Mouse (Mus musculus) forebrain, embryonic 12.5 days (tissue): ENCODE data around the gene Fgr. TPM values are rescaled to one million over a fixed set of nuclear protein-coding genes. Genes with fewer than 3 reads are reported as not detected.

ENCODE experiments used
- ATAC-seq: fragments of 200-750 bp; cut with Nextera tagmentation; 2 replicates; pipeline ENCODE4 v1.8.0; 2017; ENCODE audit warnings: moderate TSS enrichment; ENCODE audit not compliant: low FRiP score
- H3K27ac ChIP-seq: fragments of 300-500 bp; sonication (generic); 2 replicates; pipeline ENCODE4 v1.5.1; 2016; ENCODE audit warnings: mild to moderate bottlenecking
- H3K27me3 ChIP-seq: fragments of 300-500 bp; sonication (generic); 2 replicates; pipeline ENCODE4 v1.6.1; 2016; ENCODE audit warnings: mild to moderate bottlenecking
- H3K36me3 ChIP-seq: fragments of 300-500 bp; sonication (generic); replicated peaks from 2 replicates; pipeline ENCODE4 v1.6.1; 2016; ENCODE audit warnings: mild to moderate bottlenecking
- H3K4me1 ChIP-seq: fragments of 300-500 bp; sonication (generic); 2 replicates; pipeline ENCODE4 v1.6.1; 2016
- H3K4me2 ChIP-seq: fragments of 300-500 bp; sonication (generic); 2 replicates; pipeline ENCODE4 v1.6.1; 2016; ENCODE audit warnings: mild to moderate bottlenecking, moderate library complexity
- H3K4me3 ChIP-seq: fragments of 300-500 bp; sonication (generic); replicated peaks from 2 replicates; pipeline ENCODE4 v1.5.1; 2016; ENCODE audit warnings: mild to moderate bottlenecking
- H3K9ac ChIP-seq: fragments of 300-500 bp; sonication (generic); 2 replicates; pipeline ENCODE4 v1.6.1; 2016; ENCODE audit warnings: mild to moderate bottlenecking
- H3K9me3 ChIP-seq: fragments of 300-500 bp; sonication (generic); 2 replicates; pipeline ENCODE4 v1.6.1; 2016
- WGBS: fragments of 180-500 bp; shearing (Covaris S2); methylation state at CpG from one replicate; pipeline ENCODE4 v1.1.7; 2016; 5-methylcytosine and 5-hydroxymethylcytosine counted together
- polyA plus RNA-seq: library from polyadenylated mRNA; unstranded; fragments of >200 nt; fragmentation: Nextera tagmentation; extraction: Ambion mirVana; gene quantifications from 2 replicates; pipeline ENCODE4 v1.2.1, GENCODE M21; 2016

Gene Fgr
- polyA plus RNA-seq, 1 experiment from 2014 or later: 0.20 TPM

GRCm38 (mm10) chr4:133046691-133047352 is 72.9 kb downstream of the Fgr start:
- H3K4me1 ChIP-seq: peaks cover 100% of the 10 kb centered on the region
- no peak overlapping the region for H3K4me3 ChIP-seq
- no peaks in the 10 kb centered on the region for H3K36me3 ChIP-seq
- H3K27ac ChIP-seq: peak overlapping the region; percentile 88
- peak; percentile 47 for ATAC-seq
- H3K27me3 ChIP-seq: peaks cover 11% of the 10 kb centered on the region
- no peaks in the 10 kb centered on the region for H3K9me3 ChIP-seq
- WGBS: 27% methylated on average over 12 of the region's 12 CpGs
- peak overlapping the region; percentile 28 for H3K4me2 ChIP-seq
- H3K9ac ChIP-seq: 0 out of 2 replicates have a peak overlapping the region, but pooled peaks have one; percentile 39

GRCm38 (mm10) chr4:133047353-133048105 is 73.6 kb downstream of the Fgr start:
- Histone ChIP-seq H3K4me3 (peak overlapping the region; percentile 5; the same call in 1 of the 2 replicates), H3K27ac (peak overlapping the region; percentile 88), H3K9ac (peak overlapping the region; percentile 39; the same call in 1 of the 2 replicates), H3K27me3 (peaks cover 10% of the 10 kb centered on the region; the same call in 1 of the 2 replicates), H3K4me1 (peaks cover 100% of the 10 kb centered on the region), H3K36me3 (no peaks in the 10 kb centered on the region), H3K4me2 (peak overlapping the region; percentile 28), H3K9me3 (no peaks in the 10 kb centered on the region)
- WGBS: 7% methylated on average over 15 of the region's 16 CpGs
- ATAC-seq: peak; percentile 57

DNA sequence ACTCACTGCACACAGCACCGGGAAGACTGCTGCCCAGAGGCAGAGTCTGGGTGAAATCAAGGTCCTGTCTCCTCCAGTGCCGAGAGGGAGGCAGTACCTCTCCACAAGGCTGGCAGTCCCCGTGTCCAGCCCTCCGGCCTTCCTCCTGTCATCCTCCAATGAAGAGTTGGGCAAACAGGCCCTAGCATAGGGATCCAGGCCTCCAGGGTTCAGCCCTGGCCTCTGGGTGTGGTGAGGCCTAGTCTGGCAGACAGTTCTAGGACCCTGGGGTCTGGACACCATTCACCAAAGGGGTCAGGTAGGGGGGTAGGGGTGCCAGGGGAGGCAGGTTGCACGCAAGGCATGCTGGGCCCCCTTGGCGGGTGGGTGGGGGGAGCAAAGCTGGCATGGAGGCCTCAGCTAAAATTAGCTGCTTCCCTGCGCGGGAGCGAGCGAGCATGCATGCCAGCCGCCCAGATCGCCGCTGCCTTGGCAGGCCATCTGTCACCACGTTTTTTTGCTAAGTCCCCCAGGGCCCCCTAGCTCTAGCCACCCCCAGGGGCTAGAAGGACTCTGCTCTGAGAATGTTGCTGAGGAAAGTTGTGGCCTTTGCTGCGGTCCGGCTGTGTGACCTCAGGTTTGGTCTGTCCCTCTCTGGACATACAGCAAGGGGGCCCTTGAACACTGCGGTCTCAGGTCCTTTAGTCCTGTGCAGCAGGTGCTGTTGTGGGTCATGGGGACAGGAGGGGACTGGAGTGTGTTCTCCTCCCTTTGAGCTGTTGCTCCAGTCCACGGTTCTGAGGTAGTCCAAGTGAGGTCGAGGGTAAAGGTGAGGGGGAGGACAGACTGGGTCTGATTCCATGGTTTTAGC is 75.4 kb downstream of the Fgr start:
- ATAC-seq: no peak
- peaks cover 9% of the 10 kb centered on the region; the same call in 1 of the 2 replicates for H3K27me3 ChIP-seq
- no peaks in the 10 kb centered on the region for H3K9me3 ChIP-seq
- no peak overlapping the region for H3K4me3 ChIP-seq
- WGBS: 70% methylated on average over 19 of the region's 19 CpGs
- no peak overlapping the region for H3K4me2 ChIP-seq
- H3K9ac ChIP-seq: no peak overlapping the region
- H3K27ac ChIP-seq: peak overlapping the region; percentile 61
- peaks cover 90% of the 10 kb centered on the region for H3K4me1 ChIP-seq
- H3K36me3 ChIP-seq: no peaks in the 10 kb centered on the region

DNA sequence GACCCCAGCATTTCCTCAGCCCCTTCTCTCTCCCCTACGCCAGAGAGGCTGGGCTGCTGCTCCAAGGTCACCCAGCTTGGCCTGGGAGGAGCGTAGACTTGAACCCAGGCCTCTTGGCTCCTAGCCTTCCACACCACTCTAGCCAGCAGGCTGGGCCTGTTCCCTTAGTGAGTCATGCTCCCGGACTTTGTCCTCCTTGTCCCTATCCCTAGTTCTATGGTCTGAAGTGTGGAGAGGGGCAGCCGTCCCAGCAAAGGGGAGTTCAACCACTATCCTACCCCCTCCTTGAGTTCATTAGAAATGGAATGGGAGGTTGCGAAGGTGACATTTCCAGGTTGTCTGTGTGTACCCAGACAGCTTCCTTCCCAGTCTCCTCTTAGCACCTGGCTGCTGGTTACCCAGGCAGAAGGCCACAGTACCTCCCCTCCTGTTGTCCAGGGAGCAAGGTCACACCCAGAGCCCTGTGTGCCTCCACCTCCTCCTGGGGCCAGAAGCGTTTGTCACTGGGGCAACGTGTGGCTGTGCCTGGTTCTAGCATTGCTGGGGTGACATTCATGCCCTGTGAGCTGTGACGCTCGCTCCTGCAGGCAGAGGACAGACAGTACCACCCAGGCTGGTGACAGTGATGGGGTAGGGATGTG is 76.4 kb downstream of the Fgr start:
- no peak overlapping the region for H3K27ac ChIP-seq
- WGBS: 72% methylated on average over 9 of the region's 9 CpGs
- ATAC-seq: no peak
- no peak overlapping the region for H3K9ac ChIP-seq
- H3K4me3 ChIP-seq: no peak overlapping the region
- peaks cover 84% of the 10 kb centered on the region for H3K4me1 ChIP-seq
- no peak overlapping the region for H3K4me2 ChIP-seq
- no peaks in the 10 kb centered on the region for H3K27me3 ChIP-seq
- H3K9me3 ChIP-seq: no peaks in the 10 kb centered on the region
- H3K36me3 ChIP-seq: peaks cover 4% of the 10 kb centered on the region; the same call in 1 of the 2 replicates

DNA sequence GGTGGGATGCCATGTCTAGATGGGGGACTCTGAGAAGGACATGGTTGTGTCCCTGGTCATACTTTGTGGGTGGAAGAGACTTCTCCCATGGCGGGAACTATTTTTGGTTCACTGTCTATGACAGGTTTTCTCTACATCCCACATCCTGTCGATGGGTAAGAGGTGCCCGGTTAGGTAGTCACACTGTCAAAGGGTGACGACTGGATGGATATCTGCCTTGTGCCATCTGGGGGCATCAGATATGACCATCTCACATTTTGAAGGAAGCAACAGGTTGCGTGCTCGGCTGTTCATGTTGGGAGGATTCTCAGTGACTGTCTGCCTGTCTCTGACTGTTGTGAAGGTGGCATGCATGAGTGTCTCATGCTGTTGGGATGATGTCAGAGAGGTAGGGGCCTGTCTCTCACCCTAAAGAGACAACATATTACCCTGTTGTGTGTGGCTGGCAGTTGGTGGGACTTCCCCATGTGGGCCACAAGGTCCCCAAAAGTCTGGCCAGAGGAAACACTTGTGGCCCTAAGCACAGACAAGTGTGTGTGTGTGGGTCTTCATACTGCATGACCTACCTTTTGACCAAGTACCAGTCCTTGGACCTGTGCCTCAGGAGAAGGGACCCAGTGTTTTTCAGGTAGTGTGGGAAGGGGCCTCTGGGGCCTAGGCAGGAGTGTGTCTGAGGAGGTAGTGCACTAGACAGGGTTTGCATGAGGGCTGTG is 77.1 kb downstream of the Fgr start:
- ATAC-seq: no peak
- no peak overlapping the region for H3K27ac ChIP-seq
- H3K4me2 ChIP-seq: 0 out of 2 replicates have a peak overlapping the region, but pooled peaks have one; percentile 10
- peaks cover 7% of the 10 kb centered on the region; the same call in 1 of the 2 replicates for H3K36me3 ChIP-seq
- no peak overlapping the region for H3K4me3 ChIP-seq
- 93% methylated on average over 6 of the region's 6 CpGs for WGBS
- H3K27me3 ChIP-seq: no peaks in the 10 kb centered on the region
- no peaks in the 10 kb centered on the region for H3K9me3 ChIP-seq
- peaks cover 84% of the 10 kb centered on the region for H3K4me1 ChIP-seq
- peak overlapping the region; percentile 40 for H3K9ac ChIP-seq

GRCm38 (mm10) chr4:133051550-133051865 is 77.6 kb downstream of the Fgr start:
- H3K4me3 ChIP-seq: no peak overlapping the region
- H3K27ac ChIP-seq: peak overlapping the region; percentile 66
- H3K36me3 ChIP-seq: peaks cover 7% of the 10 kb centered on the region; the same call in 1 of the 2 replicates
- no peaks in the 10 kb centered on the region for H3K9me3 ChIP-seq
- peak overlapping the region; percentile 40 for H3K9ac ChIP-seq
- H3K4me1 ChIP-seq: peaks cover 84% of the 10 kb centered on the region
- ATAC-seq: no peak
- WGBS: 32% methylated on average over 14 of the region's 14 CpGs
- H3K4me2 ChIP-seq: 0 out of 2 replicates have a peak overlapping the region, but pooled peaks have one; percentile 10
- no peaks in the 10 kb centered on the region for H3K27me3 ChIP-seq

Other genes starting within 250 kb of the Fgr start
- 4.0 and 5.4 TPM in 2 replicates for gene Xkr8, start 241.5 kb upstream of the Fgr start, polyA plus RNA-seq
- 3.2 and 4.1 TPM in 2 replicates for gene Smpdl3b, start 216.8 kb upstream of the Fgr start, polyA plus RNA-seq
- 136 and 143 TPM in 2 replicates for gene Rpa2, start 205.8 kb upstream of the Fgr start, polyA plus RNA-seq
- 0.29 and 0.67 TPM in 2 replicates for gene Themis2, start 177.7 kb upstream of the Fgr start, polyA plus RNA-seq
- 73.7 and 74.7 TPM in 2 replicates for gene Ppp1r8, start 130.9 kb upstream of the Fgr start, polyA plus RNA-seq
- gene Stx12, start 89.6 kb upstream of the Fgr start, polyA plus RNA-seq: 93.7 and 94.7 TPM in 2 replicates
- 30.3 and 31.3 TPM in 2 replicates for gene Fam76a, start 51.5 kb upstream of the Fgr start, polyA plus RNA-seq
- gene Ahdc1, start 37.2 kb downstream of the Fgr start, polyA plus RNA-seq: 7.2 and 8.1 TPM in 2 replicates
- 36.4 and 42.5 TPM in 2 replicates for gene Wasf2, start 156.4 kb downstream of the Fgr start, polyA plus RNA-seq
- 0.47 and 0.50 TPM in 2 replicates for gene Cd164l2, start 238.0 kb downstream of the Fgr start, polyA plus RNA-seq
- gene Gpr3, start 238.4 kb downstream of the Fgr start, polyA plus RNA-seq: 0.14 and 0.29 TPM in 2 replicates